Mouse (Mus musculus) layer of hippocampus, postnatal 10 days (tissue): ENCODE results near the gene Chek2. TPM values are rescaled to one million over a fixed set of nuclear protein-coding genes. Genes with fewer than 3 reads are reported as not detected.
A peak's percentile ranks its signal among the peaks of the same experiment; 100 is the strongest.

Experiments used
- DNase-seq, 2 experiments: peaks; one replicate each; pipeline ENCODE4 v3.0.0; 2021; ENCODE audit warnings: low spot score in 2 of 2
- total RNA-seq, 2 experiments: library from RNA; stranded (reverse); gene quantifications; 2 replicates each; pipeline ENCODE4 v1.2.3; 2021

Chek2 gene
- total RNA-seq, 2 experiments from 2014 or later = 2.6 to 3.5 TPM

DNA sequence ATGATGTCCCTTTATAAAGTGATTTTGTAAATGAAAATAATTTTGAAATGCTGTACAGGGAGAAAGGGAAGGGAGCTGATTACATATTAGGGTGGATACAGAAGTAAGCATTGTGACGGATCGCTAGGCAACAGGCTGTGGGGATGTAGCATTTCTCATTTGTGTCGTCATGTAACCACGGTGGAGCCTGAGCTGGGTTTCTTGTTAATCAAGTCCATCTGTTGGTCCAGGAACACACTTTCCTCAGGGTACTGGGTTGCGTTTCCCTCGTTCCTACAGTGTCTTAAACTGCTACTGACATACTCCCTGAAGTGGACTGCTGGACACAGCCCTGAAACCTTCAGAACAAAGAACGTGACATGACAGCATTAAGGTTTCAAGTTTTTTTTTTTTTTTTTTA is 58.4 kb downstream of the Chek2 start:
- DNase-seq = no peak

DNA sequence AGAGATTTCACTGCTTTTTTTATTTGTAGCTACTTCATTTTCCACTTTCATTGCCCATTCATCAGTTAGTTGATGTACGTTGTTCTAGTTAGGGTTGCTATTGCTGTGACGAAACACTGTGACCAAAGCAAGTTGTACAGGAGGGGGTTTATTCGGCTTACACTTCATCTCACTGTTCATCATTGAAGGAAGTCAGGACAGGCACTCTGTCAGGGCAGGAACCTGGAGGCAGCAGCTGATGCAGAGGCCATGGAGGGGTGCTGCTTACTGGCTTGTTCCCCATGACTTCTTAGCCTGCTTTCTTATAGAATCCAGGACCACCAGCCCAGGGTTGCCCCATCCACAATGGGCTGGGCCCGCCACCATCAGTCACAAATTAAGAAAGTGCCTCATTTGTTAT is 59.0 kb downstream of the Chek2 start:
- no peak for DNase-seq

DNA sequence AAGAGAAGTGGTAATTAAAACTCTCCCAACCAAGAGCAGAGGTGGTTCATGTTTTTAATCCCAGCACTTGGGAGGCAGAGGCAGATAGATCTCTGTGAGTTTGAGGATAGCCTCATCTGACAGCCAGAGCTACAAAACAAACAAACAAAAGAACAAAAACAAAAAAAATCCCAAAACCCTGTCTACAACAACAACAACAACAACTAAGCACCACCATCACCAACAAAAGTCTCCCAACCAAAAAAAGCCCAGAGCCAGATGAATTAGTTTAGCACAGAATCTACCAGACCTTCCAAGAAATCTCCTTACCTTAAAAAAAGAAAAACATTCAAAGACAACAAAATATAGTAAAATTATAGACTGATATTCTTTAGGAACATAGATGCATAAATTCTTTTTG is 60.6 kb downstream of the Chek2 start:
- DNase-seq = no peak

DNA sequence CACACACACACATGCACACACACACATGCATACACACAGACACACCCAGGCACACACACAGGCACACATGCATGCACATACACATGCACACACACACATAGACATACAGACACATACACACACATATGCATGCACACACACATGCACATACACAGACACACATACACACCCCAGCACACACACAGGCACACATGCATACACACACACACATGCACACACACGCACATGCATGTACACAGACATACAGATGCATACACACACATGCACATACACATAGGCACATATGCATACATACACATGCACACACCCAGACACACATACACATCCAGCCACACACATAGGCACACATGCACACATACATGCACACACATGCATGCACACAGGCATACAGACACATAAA is 66.9 kb downstream of the Chek2 start:
- no peak for DNase-seq

DNA sequence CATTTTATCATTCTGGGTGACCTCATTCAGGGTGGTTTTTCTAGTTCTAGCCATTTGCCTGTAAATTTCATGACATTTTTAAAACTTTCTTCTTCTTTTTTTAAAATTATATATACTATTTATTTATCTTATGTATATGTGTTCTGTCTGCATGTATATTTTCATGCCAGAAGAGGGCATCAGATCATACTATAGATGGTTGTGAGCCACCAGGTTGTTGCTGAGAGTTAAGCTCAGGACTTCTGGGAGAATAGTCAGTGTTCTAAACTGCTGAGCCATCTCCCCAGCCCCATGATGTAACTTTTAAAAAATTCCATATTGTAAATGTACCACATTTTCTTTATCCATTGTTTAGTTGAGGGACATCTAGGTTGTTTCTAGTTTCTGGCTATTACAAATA is 69.1 kb downstream of the Chek2 start:
- DNase-seq = no peak

DNA sequence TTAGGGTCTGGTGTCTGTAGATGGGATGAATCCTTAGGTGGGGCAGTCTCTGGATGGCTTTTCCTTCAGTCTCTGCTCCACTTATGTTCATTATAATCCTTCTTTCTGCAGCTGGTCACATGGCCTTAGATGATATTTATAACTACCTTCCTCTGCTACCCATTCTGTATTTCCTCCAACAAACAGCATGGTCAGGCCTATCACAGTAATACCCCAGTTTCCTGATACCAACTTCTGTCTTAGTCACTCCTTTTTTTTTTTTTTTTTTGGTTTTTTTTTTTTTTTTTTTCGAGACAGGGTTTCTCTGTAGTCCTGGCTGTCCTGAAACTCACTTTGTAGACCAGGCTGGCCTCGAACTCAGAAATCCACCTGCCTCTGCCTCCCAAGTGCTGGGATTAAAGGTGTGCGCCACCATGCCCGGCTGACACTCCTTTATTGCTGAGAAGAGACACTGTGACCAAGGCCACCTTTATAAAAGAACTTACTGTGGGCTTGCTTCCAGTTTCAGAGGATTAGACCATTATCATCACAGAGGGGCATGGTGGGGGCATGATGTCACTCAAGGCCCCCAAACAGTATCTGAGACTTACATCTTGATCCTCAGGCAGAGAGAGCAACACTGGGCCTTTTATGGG is 70.3 kb downstream of the Chek2 start:
- DNase-seq = no peak

DNA sequence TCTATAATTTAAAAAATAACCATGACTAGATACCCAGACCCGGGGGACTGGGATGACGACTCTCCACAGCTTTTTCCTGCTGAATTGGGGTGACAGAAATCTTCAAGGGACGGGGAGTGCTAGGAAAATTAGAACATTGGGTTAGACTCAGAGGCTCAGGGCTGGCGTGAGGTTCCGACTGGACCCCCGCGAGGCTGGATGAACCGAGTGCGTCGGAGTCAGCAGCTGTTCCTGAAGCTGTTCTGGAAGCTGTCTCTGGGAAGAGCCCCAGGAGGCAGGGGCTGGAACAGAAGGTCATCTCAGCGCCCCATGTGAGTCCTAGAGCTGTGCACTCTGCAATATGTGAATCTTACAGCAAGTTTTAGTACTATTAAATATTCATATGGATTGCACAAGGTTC is 75.1 kb downstream of the Chek2 start:
- no peak for DNase-seq

DNA sequence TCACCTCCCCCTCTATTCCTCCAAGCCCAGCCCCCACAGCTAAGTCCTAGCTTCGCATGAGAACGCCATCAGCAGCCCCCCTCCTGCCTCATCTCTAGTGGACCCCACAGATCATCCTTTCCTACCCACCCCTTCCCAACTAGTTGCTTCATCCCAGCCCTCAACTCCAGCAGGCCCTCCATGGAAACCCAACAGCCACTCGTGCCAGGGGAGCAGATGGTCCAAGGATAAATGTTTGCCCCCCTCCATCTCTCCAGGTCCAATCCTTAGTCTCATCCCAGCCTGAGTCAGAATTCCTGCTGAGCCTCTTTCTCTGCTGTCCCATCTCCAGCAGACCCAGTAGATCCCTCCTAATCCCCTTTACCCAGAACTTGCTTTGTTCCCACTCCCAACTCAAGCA is 76.5 kb downstream of the Chek2 start:
- DNase-seq = no peak

DNA sequence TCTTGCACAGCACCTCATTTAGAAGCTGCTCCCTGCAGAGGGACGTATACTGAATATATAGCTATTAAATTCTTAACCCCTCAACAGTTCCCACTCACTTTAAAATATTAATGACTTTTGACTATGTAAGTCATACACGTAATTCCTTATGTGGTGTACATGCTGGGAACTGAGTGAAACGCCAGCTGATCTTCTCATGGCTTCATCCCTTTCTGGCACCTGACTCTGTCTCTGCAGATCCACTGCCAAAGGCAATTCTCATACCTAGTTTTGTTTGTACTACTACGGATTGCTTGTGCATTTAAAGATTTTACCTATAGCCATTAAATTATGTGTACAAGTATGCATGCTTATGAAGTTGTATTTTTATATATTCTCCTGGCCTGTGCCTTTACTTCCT is 79.8 kb downstream of the Chek2 start:
- DNase-seq = no peak

DNA sequence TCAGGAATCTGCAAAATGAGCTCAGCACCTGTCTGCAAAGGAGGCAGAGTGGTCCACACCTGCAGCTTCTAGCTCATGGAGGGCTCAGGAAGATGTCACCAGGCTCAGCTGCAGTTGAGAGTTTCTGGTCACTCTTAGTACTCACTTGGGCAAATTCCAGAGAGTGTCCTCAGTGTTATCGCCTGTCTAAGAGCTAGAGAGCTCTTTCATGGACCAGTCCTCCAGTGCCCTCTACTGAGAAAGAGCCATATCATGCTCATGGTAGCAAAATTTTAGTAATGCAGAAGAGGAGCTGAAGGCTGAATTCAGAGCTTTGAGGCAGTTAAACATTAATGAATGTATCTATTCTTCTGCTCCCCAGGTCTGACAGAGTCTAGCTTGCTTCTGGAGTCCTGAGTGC is 83.6 kb downstream of the Chek2 start:
- DNase-seq = peak in 1 of 2 experiments; percentile 27

Other genes with a start within 250 kb of the Chek2 start
- gene Noc4l, start 186.6 kb upstream of the Chek2 start, total RNA-seq = 10 to 100 TPM; 35.3 to 40.7 TPM
- gene Ddx51, start 186.5 kb upstream of the Chek2 start, total RNA-seq = 10 to 100 TPM; 24.9 to 32.0 TPM
- 10 to 100 TPM; 72.4 to 91.5 TPM for gene Ep400, start 69.3 kb upstream of the Chek2 start, total RNA-seq
- gene Pus1, start 59.3 kb upstream of the Chek2 start, total RNA-seq = 10 to 100 TPM; 17.6 to 18.3 TPM
- 10 to 100 TPM; 66.7 to 73.7 TPM for gene Ulk1, start 29.9 kb upstream of the Chek2 start, total RNA-seq
- gene Hscb, start 202 bp upstream of the Chek2 start, total RNA-seq = 1 to 10 TPM; 8.9 to 9.6 TPM
- 10 to 100 TPM; 29.6 to 32.7 TPM for gene Ttc28, start 39.8 kb downstream of the Chek2 start, total RNA-seq